Mouse (Mus musculus) cerebellum, adult (tissue): ENCODE data around the gene Olfr353.

Experiments used
- ATAC-seq: cut with Nextera tagmentation; 2 replicates; pipeline ENCODE4 v1.9.2; 2017; ENCODE audit warnings: mild to moderate bottlenecking, moderate library complexity, mixed read lengths; ENCODE audit not compliant: insufficient number of reproducible peaks, low FRiP score, low TSS enrichment

Olfr353 gene

GRCm38 (mm10) chr2:36892836-36893235 is at the start of gene Olfr353:
Olfr353 (minus strand) TSS chr2:36892936.
- no peak for ATAC-seq

DNA sequence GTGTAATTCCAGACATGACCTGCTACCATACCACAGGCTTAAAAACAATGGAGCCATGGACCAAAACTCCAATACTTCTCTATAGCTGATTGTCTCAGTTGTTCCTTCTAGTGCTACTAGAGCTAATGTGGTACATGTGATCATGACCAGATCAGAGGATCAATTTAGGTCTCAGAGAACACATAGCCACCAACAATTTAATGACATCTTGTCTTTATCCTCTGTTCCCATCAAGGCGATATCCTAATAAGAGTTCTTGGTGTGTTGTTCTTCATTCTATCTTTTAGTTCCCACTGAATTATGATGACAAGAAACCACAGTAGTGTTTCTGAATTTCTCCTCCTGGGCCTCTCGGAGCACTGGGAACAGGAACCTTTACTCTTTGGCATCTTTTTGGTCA is 44.1 kb upstream of the Olfr353 start, which contains the start of gene Olfr356:
Olfr356 (plus strand) TSS at position 301 of the 400 bp plus-strand sequence.
- ATAC-seq, result no peak

DNA sequence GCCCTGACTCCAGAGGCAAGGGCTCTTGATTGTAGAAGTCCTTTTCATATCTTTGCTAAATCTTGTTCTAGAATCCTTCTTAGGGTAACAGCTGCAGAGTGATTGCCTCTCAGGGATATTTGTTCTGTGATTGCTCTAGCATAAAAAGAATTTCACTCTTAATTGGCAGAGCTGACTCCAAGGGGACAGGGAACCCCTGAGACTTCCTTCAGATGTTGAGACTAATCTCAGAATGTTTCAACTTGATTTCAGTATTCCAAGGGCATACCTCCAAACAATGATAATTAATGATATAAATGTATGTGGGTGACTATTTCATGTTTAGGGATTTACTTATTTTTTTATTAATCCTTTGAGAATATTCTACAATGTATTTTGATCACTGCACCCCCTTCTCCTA is 36.1 kb upstream of the Olfr353 start, which contains the start of gene Olfr355:
Olfr355 (minus strand) TSS at position 101 of the 400 bp plus-strand sequence.
- ATAC-seq, result no peak

DNA sequence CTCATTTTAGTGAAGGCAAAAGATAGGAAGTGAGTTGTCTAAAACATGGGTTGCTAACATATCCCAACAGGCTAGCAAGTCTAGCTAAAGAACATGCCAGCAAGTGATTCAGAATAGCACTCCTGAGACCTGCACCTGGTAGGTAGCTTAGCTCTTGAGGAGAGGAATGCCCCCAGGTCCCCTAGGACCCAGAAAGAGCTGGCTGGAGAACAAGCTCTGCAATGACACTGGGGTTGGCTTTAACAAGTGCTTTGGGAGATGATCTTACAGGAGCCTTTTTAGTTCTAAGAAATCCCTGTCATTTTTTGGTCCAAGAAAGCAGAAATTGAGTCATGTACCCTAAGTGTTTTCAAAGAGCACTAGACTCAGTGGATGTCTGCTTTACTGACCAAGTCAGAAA is 12.6 kb upstream of the Olfr353 start, which contains the start of gene Olfr354:
Olfr354 (plus strand) TSS at position 301 of the 400 bp plus-strand sequence.
- no peak for ATAC-seq

- no peak for ATAC-seq
Measured at GRCm38 (mm10) chr2:36897114-36897513, 4.4 kb upstream of the Olfr353 start.

DNA sequence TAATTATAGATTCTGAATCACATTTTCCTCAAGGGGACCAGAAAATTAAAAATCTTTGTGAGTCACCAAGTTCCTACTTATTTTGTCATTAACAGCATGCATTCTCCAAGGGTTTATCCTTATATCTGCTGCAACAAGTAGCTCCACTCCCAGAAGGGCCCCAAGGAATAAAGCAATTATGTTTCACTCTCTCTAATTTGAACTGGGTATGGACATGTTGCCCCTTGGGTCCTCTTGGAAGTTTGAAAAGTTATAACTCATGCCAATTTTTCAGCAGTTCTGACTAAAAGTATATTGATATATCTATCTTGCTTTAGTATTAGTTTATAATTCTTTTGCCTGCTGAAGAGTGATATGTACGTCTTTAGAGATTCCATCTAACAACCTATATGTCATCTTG is 24.6 kb downstream of the Olfr353 start, which contains the start of gene Olfr352:
Olfr352 (plus strand) TSS at position 301 of the 400 bp plus-strand sequence.
- no peak for ATAC-seq

GRCm38 (mm10) chr2:36862560-36862959 is 30.2 kb downstream of the Olfr353 start, which contains the start of gene Olfr351:
Olfr351 (minus strand) TSS chr2:36862660.
- ATAC-seq, result no peak

- no peak for ATAC-seq
Measured at GRCm38 (mm10) chr2:36846010-36846409, 46.7 kb downstream of the Olfr353 start, which contains the start of gene Olfr350. Olfr350 (plus strand) TSS chr2:36846310.
